Mouse (Mus musculus) thymus, postnatal 4 days (tissue): Measurements from ENCODE around the gene Cnp.
"Not testable (repeated sequence)": the region's sequence is repeated elsewhere in the genome, so short reads cannot be mapped to it uniquely, and the experiment has no call there.

Source experiments
- DNase-seq: peaks from one replicate; pipeline ENCODE4 v3.0.0; 2021

The Cnp gene

GRCm38 (mm10) chr11:100574708-100575483 lies at the start of gene Cnp:
TSS of gene Cnp (plus strand) at chr11:100574904.
- DNase-seq: peak; percentile 94

DNA sequence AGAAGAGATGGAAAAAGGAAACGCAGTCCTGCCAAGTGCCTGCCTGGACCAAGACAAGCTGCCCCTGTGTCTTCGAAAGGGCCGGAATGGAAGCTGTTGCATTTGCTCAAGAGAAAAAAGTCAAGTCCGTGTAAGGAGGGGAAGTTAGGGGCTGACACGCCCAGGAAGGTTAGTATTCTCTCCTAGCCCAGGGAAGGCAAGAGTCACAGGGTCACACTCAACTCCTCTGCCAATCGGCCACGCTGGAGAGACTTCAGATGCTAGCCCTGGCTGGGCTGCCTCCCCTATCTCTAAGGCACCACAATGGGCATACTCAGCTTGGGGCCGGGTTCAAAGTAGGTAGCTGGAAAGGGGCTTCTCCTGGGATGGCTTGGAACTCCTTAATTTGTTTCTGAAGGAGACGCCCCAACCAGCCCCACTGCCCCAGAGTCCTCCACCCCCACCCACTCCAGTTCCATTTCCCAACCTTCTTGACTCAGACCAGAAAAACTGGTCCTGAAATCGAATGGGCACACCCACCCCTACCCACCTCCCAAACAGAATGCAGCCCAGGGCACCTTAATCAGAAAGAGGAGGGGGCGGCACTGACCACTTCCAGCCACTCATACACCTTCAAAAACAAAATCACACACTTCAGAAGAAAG lies 49.6 kb upstream of the Cnp start:
- DNase-seq: no peak

DNA sequence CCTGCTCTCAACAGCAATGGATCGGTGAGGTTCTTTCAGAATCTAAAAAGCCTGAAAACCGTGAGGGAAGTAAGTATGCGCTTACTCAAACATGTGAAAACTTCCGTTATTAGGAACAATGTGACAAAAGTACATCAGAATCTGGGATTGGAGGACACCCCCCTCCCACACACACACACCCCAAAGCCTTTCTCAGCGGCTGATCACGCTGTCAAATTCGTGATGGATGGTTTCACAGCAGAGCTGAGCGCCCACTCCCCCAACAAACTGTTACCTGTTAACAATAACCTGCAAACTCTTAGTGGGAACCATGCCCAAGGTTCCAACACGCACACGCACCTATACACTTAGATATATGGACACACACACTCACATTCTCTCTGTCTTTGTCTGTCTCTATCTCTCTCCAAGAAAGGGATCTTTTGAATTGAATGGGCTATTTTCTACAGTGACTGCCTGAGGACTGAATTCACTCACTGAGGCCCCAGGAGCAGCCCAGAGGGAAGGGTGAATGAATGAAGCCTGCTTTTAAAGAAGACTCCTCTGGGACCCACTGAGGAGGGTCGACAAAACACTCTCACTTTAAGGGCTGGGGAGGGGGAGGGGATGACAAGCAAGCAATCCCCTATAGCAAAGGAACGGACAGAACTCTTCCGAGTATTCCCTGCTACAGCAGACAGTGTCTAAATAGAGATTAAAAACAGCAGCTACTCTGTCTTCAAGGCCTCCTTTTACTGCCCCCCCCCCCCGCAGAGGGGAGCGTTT lies 48.5 kb upstream of the Cnp start:
- DNase-seq: no peak

DNA sequence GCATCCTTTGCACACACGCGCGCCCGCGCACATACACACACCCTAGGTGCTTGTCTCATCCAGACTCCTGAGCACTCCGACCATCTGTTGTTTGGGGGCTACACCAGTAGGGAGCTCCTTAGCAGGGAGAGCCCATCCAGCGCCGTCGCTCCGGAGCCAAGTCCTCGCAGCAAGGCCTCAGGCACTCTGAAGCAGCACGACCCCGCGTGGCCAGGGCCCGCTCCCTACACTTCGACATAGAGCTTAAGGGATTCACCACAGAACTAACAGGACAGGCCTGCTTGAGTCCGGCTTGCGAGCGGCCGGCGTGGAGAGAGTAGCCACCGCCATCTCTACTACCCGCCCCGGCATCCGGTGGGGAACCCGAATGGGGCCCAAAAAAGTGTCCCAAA lies 47.6 kb upstream of the Cnp start:
- peak; percentile 75 for DNase-seq

DNA sequence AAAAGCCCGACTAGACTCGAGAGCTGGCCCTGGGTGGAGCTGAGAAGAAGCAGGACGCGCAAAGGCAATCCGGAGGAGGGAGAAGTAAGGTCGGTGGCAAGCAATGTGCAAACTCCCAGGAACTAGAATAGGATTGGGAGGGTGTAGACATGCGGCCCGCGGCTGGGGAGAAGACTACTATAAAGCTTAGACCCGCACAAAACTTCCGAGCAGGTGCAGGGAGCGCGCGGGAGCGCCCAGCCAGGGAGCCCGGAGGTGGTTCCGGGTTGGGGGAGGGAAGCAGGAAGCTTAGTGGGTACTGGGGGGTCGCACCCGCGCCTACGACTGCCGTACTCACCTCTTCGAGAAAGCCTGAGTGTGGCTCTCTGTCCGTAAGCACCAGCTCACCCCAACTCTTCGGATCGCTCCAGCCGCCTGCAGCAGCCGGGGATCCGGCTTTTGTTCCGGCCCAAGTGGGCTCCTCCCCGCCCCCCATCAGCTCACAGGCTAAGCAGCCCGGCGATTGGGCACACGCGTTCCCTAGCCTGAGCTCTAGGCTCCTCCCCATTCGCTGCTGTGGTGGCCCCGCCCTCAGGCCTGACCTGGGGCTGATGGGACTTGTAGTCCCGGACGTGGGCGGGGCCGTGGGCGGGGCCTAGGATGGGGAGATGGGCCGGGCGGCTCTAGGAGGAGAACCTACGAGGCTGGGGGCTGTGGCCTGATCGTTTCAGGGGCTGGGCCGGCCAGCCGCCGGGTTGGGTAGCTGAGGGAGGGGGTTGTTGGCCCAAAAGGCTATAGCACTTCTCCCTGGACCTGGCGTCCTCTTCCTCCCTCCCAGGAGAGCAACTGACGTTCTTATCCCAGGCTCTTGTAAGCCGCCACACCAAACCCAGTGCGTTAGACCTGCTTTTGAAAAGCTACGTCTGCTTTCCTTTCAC lies 47.0 kb upstream of the Cnp start, which contains the start of gene Acly:
Acly (minus strand) TSS at position 543 of the 917 bp plus-strand sequence.
- DNase-seq: peak; percentile 100

DNA sequence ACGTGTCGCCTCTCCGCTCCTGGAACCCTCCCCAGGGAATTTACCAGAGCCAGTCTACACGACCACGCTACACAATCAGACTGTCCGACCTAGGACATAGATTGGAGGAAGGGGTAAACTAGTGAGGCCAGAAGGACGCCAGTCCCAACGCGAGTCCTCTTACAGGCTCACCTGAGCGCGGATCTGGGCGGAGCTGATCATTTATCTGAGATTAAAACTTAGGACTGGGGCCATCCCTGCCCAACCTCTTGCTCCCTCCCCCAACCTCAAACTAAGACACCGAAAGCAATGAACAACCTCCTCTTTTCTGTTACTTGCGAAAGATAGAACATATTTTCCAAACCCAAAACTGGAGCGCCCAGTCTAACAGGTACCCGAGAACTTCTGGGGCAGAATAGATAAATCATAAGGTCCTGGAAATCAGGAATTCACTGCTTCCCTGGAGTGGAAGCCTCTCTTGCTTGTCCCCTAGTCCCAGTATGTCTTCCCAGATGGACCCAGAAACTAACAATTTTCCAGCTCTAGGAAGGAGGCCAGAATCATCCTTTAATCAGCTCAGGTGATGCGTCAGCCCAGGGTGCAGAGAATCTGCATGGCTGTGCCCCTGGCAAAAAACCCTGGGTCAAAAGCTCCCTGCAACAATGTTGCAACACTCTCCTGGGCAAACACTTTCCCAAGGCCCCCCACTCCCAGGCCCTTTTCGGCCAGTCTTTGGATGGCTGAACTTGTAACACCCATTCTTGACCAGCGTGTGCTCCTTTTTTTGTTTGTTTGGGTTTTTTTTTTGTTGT lies 46.1 kb upstream of the Cnp start:
- DNase-seq: no peak

- DNase-seq: no peak
These were observed 40.8 kb upstream of the Cnp start for GRCm38 (mm10) chr11:100533871-100534270.

- not testable (repeated sequence) for DNase-seq
These were observed 40.3 kb upstream of the Cnp start for GRCm38 (mm10) chr11:100534411-100534810.

DNA sequence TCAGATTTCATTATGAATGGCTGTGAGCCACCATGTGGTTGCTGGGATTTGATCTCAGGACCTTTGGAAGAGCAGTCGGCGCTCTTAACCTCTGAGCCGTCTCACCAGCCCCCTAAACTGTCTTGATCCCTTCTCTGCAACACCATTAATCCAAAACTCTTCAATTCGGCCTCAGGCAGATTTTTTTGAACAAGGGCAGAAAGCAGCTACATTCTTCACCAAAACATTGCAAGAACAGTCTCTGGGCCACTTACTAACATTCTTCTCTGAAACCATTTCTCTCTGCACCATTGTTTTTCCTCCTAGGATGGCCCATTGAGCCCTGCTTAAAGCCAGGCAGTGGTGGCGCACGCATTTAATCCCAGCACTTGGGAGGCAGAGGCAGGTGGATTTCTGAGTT lies 39.9 kb upstream of the Cnp start:
- not testable (repeated sequence) for DNase-seq

DNA sequence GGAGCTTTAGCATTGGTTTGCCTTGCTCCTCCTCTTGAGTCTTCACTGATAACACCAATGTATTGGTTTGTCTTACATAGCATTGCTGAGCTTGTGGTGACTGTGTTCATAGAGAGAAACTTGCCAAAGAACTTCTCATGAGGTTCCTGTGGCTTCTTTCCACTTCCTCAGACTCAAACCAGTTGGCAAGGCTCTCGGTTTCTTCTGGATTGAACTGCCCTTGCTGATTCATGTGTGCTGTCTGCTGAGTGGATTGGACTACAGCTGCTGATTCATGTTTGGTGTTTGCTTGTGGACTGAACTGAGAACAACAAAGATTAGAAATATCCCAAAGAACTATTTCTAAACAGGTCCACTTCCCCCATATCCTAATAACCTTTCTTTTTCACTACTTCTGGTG lies 38.7 kb upstream of the Cnp start:
- no peak for DNase-seq

- DNase-seq: no peak
These were observed 38.2 kb upstream of the Cnp start for GRCm38 (mm10) chr11:100536466-100536865.

GRCm38 (mm10) chr11:100540966-100541365 lies 33.7 kb upstream of the Cnp start:
- DNase-seq: no peak

DNA sequence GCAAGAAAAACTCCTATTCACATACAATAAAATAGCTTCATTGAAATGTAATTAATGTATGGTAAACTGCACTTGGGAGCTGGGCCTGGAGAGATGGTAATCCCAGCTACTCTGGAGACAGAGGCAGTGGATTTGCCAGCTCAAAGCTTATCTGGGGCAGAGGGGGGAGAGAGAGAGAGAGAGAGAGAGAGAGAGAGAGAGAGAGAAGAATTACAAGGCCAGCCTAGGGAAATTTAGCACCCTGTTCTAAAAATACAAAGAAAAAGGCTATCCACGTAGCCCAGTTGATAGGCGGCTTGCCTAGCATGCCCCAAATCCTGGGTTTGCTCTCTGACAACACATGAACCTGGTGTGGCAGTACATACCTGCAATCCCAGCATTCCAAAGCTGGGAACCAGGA lies 33.1 kb upstream of the Cnp start:
- no peak for DNase-seq

DNA sequence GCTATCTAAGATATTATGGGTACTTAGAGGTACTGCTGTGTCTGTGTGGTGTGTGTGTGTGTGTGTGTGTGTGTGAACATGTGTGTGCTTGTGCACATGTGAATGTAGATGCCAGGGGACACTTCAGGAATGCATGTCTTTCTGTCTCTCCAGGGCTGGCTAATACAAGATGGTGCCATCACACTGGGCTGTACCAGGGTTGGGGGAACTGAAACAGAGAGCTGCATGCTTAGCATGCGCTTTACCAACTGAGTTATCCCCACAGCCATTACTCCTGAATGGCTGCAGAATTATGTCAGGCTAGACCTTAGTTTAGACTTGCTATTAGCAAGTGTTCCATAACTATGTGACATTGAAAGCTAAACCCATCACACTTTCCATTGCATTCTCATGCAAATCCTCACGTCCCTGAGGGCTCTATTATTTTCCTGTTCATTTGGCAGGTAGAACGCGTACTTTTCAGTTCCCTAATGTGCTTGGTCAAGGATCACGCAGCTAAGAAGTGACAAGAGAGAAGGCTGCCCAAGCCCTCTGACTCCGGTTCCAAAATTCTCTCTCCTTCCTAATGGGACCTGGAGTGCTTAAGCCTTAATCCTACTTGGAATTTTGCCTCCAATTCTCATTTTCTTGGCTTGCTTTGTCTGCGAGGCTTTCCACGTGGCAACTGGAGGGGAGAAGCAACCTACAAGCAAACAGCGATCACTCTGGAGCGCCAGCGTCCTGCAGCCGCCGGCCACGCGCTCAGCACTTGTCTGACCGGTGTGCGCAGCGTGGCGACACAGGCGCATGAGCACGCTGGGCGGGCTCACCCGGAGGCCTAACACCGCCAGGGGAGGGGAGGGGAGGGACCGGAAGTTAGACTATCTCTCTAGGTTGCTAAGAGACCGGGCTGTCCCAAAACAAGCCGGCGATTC lies 29.6 kb upstream of the Cnp start, which contains the start of gene Ttc25:
Ttc25 (plus strand) TSS at position 776 of the 914 bp plus-strand sequence.
- DNase-seq: peak; percentile 72

DNA sequence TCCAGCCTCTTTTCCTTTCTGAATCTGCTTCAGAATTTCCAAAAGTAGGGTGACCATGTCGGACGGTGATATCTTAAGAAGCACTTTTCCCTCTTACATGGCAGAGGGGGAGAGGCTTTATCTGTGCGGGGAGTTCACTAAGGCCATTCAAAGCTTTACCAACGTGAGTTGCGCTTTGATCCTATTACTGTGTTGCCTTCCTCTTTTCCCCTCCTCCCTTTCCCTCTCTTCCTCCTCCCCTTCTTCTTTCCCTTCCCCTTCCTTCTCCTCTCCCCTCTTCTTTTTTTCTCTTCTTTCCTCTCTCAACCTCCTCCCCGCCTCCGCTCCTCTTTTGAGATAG lies 29.0 kb upstream of the Cnp start:
- no peak for DNase-seq

GRCm38 (mm10) chr11:100546955-100547354 lies 27.7 kb upstream of the Cnp start:
- DNase-seq: no peak

- DNase-seq: no peak
These were observed 26.6 kb upstream of the Cnp start for GRCm38 (mm10) chr11:100548141-100548540.

GRCm38 (mm10) chr11:100549466-100549865 lies 25.2 kb upstream of the Cnp start:
- DNase-seq: no peak

- no peak for DNase-seq
These were observed 24.6 kb upstream of the Cnp start for GRCm38 (mm10) chr11:100550101-100550500.

DNA sequence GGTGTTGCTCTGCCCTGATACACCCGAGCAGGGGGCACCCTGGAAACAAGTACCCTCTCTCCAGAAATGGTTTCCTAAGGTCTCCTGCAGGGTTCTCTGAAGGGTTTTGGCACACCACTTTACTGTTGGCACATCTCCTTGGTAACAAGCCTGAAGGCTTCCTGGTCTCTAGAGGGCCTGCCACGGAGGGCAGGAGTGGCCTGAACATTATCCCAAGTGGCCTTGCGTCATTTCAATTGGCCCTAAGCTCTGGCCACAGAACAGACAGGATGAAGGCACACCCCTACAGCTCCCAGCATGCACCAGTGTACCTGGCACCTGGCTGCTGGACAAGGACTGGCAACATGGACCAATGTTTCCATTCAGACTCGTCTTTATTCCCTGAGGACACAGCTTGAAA lies 21.9 kb upstream of the Cnp start:
- no peak for DNase-seq

DNA sequence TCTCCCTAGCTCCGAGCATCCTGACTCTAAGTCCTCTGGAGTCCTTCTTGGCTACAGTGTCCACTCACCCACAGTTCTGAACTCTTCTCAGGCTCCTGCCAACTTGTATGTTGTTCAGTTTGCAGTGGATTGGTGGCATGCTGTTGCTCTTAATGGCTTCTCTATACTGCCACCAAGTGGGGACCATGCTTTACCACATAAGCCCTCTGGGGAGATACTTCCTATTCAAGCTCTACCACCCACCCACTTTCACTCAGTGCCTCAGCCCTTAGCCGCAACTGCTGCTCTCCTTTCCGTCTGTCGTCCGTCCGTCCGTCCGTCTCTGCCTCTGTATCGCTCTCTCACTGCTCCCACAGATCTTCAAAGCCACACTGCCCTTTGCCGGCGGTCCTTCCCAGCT lies 19.1 kb upstream of the Cnp start:
- DNase-seq: peak; percentile 69
